Mouse (Mus musculus) ES-E14 (cell line): Measurements from ENCODE around the gene Cyth2.

ENCODE experiments used
- CHD2 ChIP-seq: IDR thresholded peaks from 2 replicates; pipeline ENCODE4 v1.6.1; 2014; ENCODE audit warnings: mild to moderate bottlenecking, low read depth, low read length, inconsistent platforms
- HCFC1 ChIP-seq: IDR thresholded peaks from 2 replicates; pipeline ENCODE4 v1.6.1; 2012; ENCODE audit warnings: low read length, inconsistent platforms, borderline replicate concordance; ENCODE audit not compliant: insufficient read depth
- ZC3H11A ChIP-seq: IDR thresholded peaks from 2 replicates; pipeline ENCODE4 v1.6.1; 2012; ENCODE audit warnings: low read depth, mild to moderate bottlenecking, inconsistent platforms, low read length, borderline replicate concordance
- ZNF384 ChIP-seq: IDR thresholded peaks from 2 replicates; pipeline ENCODE4 v1.6.1; 2012; ENCODE audit warnings: low read depth, low read length, inconsistent platforms

GRCm38 (mm10) chr7:45771101-45771500 is 43.3 kb downstream of the Cyth2 start:
- TF ChIP-seq ZNF384 (no peak), HCFC1 (no peak), CHD2 (no peak), ZC3H11A (no peak)
